Mouse (Mus musculus) liver, embryonic 12.5 days (tissue): Measurements from ENCODE around the gene Scamp2. TPM values are rescaled to one million over a fixed set of nuclear protein-coding genes. Genes with fewer than 3 reads are reported as not detected.

ENCODE experiments used
- polyA plus RNA-seq: library from polyadenylated mRNA; unstranded; fragments of >200 nt; fragmentation: Nextera tagmentation; extraction: Ambion mirVana; gene quantifications from 2 replicates; pipeline ENCODE4 v1.2.1, GENCODE M21; 2016

The Scamp2 gene
- polyA plus RNA-seq, 1 experiment from 2014 or later: 33.2 TPM

Other genes starting within 250 kb of the Scamp2 start
- 13.8 and 15.6 TPM in 2 replicates for gene Ppcdc, start 120.8 kb upstream of the Scamp2 start, polyA plus RNA-seq
- gene Scamp5, start 92.9 kb upstream of the Scamp2 start, polyA plus RNA-seq: 10.5 and 12.4 TPM in 2 replicates
- 1.0 and 1.5 TPM in 2 replicates for gene Rpp25, start 56.9 kb upstream of the Scamp2 start, polyA plus RNA-seq
- 415 and 442 TPM in 2 replicates for gene Cox5a, start 39.7 kb upstream of the Scamp2 start, polyA plus RNA-seq
- gene Fam219b, start 23.4 kb upstream of the Scamp2 start, polyA plus RNA-seq: 10.5 and 12.0 TPM in 2 replicates
- 17.4 and 17.7 TPM in 2 replicates for gene Mpi, start 8.2 kb upstream of the Scamp2 start, polyA plus RNA-seq
- gene Ulk3, start 28.5 kb downstream of the Scamp2 start, polyA plus RNA-seq: 6.4 and 9.0 TPM in 2 replicates
- gene Cplx3, start 45.3 kb downstream of the Scamp2 start, polyA plus RNA-seq: not detected in 2 replicates
- not detected in 2 replicates for gene Lman1l, start 59.8 kb downstream of the Scamp2 start, polyA plus RNA-seq
- 27.0 and 27.8 TPM in 2 replicates for gene Csk, start 92.7 kb downstream of the Scamp2 start, polyA plus RNA-seq
- gene Cyp1a2, start 122.8 kb downstream of the Scamp2 start, polyA plus RNA-seq: not detected in 2 replicates
- 0.16 and 0.19 TPM in 2 replicates for gene Cyp1a1, start 127.0 kb downstream of the Scamp2 start, polyA plus RNA-seq
- 21.2 and 22.2 TPM in 2 replicates for gene Edc3, start 147.6 kb downstream of the Scamp2 start, polyA plus RNA-seq
- 99.8 and 104 TPM in 2 replicates for gene Clk3, start 204.9 kb downstream of the Scamp2 start, polyA plus RNA-seq